ENCODE assay signal across 14 mouse cellular contexts in genomic region chrX:168848062-168848461, GRCm38 (mm10).
"Had no signal": no experiment of that assay in that cellular context is flagged by ENCODE, and none has a peak within 500 bp of the region (broad histone marks: within the 10 kb centered on the region; RNA-seq: fewer than 3 reads in every experiment).

No protein-coding gene starts in this region.

- DNase-seq: lung, adult 18-20 months; lung, embryonic 14.5 days; lung, postnatal 10 days; lung, postnatal 4 days; midbrain, embryonic 14.5 days; retina, postnatal 1 day; right cerebral cortex, adult 18-20 months; right cerebral cortex, postnatal 25 days; right cerebral cortex, postnatal 4 days; spleen, adult 18-20 months; thymus, adult 18-20 months; thymus, postnatal 14 days; thymus, postnatal 36 days had no signal

- ATAC-seq: midbrain, embryonic 16.5 days had no signal
